Mouse (Mus musculus) adrenal gland, adult 18-20 months (tissue): ENCODE results near the gene Metrn. TPM values are rescaled to one million over a fixed set of nuclear protein-coding genes. Genes with fewer than 3 reads are reported as not detected.
"Not testable (repeated sequence)": the region's sequence is repeated elsewhere in the genome, so short reads cannot be mapped to it uniquely, and the experiment has no call there.

ENCODE experiments used
- DNase-seq, 2 experiments: peaks; one replicate each; pipeline ENCODE4 v3.0.0; 2021 to 2022; ENCODE audit warnings: low spot score in 2 of 2
- total RNA-seq, 2 experiments: library from RNA; stranded (reverse); gene quantifications; 1 replicate in 1 of 2; 2 replicates in 1 of 2; pipeline ENCODE4 v1.2.3; 2021

Gene Metrn
- total RNA-seq, 2 experiments from 2014 or later = 23.7 to 25.7 TPM

- DNase-seq = peak; percentile 78 to 83
These were observed 12.1 kb upstream of the Metrn start, which contains the start of gene Fbxl16 for GRCm38 (mm10) chr17:25808789-25809605. Fbxl16 (plus strand) TSS chr17:25809085.

GRCm38 (mm10) chr17:25808028-25808427 lies 11.1 kb upstream of the Metrn start:
- no peak for DNase-seq

DNA sequence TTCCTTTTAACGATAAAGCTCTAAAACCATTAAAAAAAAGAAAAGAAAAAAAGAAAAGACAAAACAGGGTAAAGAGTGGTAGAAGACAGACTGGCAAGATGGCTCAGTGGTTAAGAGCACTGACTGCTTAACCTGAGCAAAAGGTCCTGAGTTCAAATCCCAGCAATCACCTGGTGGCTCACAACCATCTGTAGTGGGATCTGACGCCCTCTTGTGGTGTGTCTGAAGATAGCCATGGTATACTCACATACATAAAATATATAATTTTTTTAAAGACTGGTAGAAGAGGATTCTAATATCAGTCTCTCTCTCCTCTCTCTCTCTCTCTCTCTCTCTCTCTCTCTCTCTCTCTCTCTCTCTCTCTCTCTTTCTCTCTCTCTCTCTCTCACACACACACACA lies 10.5 kb upstream of the Metrn start:
- DNase-seq = not testable (repeated sequence)

DNA sequence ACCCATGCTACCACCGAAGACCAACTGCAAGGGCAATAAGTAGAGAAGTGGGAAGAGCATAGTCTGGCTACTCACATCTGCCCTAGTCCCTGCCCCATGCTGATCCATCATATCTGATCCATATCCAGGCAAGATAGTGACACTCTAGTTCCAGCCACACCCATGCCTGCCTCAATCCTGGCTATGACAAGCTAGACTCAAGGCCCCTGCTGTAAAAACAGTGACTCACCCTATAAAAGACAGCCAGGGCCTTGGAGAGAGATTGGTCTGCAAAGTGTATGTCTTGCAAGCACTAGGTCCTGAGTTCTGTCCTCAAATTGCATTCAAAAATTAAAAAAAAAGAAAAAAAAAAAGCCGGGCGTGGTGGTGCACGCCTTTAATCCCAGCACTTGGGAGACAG lies 9.6 kb upstream of the Metrn start:
- DNase-seq = no peak

DNA sequence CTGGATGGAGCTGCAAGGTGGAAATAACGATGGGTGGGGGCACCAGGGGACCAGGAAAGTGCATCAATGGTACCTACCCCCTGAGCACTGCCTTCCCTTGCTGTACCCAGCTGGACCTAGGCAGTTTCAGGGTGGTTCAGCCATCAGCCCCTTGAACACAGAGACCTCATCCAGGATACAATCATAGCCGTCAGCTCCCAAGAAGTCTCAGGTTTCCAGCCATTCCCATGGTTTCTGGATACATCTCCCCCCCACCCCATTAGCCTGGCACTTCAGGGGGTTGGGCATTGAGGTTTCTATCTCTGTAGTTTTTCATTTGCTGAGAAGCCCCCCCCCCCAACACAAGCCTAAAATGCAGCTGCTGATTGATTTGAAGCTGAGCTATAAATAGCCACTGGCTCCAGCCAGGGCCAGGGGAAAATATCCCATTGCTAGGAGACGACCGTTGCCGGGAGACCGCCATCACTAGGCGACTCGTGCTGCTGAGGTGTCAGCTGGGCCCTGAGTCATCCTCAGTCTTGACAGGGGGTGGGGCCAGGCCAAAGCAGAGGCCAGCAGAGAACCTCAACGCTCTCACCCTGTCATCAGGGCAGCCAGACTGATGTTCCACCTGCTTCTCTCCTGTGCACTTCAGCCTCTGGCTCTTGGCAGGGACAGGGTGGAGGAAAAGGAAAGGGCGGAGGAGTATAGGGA lies 6.0 kb upstream of the Metrn start:
- peak in 1 of 2 experiments; percentile 68 for DNase-seq

GRCm38 (mm10) chr17:25801029-25801428 lies 4.1 kb upstream of the Metrn start:
- DNase-seq = peak in 1 of 2 experiments; percentile 55

- peak in 1 of 2 experiments; percentile 38 for DNase-seq
These were observed 645 bp downstream of the Metrn start for GRCm38 (mm10) chr17:25796211-25796771.

- DNase-seq = no peak
These were observed 1.3 kb downstream of the Metrn start, which contains the start of gene AC134908.4 for GRCm38 (mm10) chr17:25795609-25796092. AC134908.4 (minus strand) TSS chr17:25795659.

- DNase-seq = no peak
These were observed 1.9 kb downstream of the Metrn start for GRCm38 (mm10) chr17:25794998-25795397.

DNA sequence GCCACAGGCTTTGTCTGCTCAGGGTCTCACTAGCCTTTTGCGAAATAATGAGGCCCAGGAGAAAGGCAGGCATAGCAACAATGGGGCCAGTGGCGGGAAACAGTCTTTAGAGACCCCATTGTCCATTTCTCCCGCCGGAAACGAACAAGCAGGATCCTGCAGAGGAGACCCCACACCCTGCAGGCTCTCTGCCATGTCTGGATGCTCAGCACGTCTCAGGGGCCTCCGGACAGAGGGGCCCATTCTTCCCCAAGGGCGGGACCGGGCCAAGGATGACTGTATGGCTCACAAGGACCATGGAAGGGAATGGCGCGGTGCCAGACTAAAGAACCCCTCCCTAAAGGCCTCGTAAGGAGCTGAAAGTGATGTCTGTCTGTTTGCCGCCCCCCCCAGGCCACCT lies 2.7 kb downstream of the Metrn start:
- DNase-seq = no peak

- peak; percentile 57 to 61 for DNase-seq
These were observed 4.3 kb downstream of the Metrn start, which contains the start of gene Fam173a for GRCm38 (mm10) chr17:25792615-25793014. Fam173a (minus strand) TSS chr17:25792901.

- DNase-seq = peak; percentile 81 to 85
These were observed 5.0 kb downstream of the Metrn start for GRCm38 (mm10) chr17:25791843-25792527.

- DNase-seq = no peak
These were observed 5.6 kb downstream of the Metrn start for GRCm38 (mm10) chr17:25791320-25791842.

GRCm38 (mm10) chr17:25786781-25787504 lies 10.0 kb downstream of the Metrn start:
- DNase-seq = no peak

GRCm38 (mm10) chr17:25786280-25786679 lies 10.7 kb downstream of the Metrn start, which contains the start of gene Ccdc78:
Ccdc78 (plus strand) TSS chr17:25786580.
- DNase-seq = no peak

GRCm38 (mm10) chr17:25785281-25785745 lies 11.6 kb downstream of the Metrn start, which contains the start of gene Haghl:
Haghl (minus strand) TSS chr17:25785673.
- DNase-seq = peak; percentile 92

- DNase-seq = no peak
These were observed 12.9 kb downstream of the Metrn start for GRCm38 (mm10) chr17:25783861-25784574.

DNA sequence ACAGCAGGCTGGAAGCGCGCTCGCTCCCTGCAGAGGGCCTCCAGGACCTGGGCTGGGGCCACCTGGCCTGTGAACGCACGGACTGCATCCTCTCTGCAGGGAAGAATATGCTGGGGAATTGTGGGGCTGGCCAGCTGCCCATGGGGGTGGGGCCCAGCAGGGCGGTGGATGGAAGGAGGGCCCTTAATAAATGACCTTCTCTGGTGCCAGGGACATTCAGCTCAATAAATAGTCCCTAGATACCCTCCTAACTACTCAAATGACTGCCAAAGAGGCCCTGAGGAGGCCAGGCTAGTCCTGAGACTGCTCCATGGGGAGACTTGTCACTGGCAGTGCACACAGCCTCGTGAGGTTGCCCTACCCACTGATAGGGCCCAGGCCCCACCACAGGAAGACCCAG lies 13.8 kb downstream of the Metrn start:
- no peak for DNase-seq

DNA sequence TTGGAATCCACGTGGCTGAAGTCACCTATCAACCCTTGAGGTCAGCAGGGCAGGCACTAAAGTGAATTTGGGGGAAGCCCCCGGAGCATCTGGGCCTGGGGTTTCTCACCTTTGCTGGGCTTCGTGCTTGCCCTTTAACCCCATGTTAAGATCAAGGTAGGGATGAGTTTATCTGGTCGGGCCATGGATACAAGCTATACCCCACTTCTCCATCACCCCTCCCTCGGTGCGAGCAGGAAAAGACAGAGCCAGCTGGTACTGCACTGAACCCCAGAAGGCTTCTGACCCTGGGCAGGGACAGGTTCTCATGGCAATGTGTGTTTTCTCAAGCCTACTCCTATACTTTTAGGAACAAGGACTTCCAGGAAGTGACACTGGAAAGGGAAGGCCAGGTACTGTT lies 15.6 kb downstream of the Metrn start:
- DNase-seq = no peak
